Mouse (Mus musculus) cortical plate, adult 2 months (tissue): ENCODE data around the gene Cpa2.

Experiments used
- CTCF ChIP-seq: fragments of 200-500 bp; IDR thresholded peaks from 2 replicates; pipeline ENCODE4 v1.5.1; 2011; ENCODE audit warnings: mild to moderate bottlenecking, control low read depth, low read length; ENCODE audit not compliant: insufficient read depth; ENCODE audit errors: extremely low read depth
- POLR2A ChIP-seq: fragments of 200-500 bp; IDR thresholded peaks from 2 replicates; pipeline ENCODE4 v1.6.1; 2011; ENCODE audit warnings: mild to moderate bottlenecking, low read length, control low read depth; ENCODE audit not compliant: insufficient read depth; ENCODE audit errors: extremely low read depth

DNA sequence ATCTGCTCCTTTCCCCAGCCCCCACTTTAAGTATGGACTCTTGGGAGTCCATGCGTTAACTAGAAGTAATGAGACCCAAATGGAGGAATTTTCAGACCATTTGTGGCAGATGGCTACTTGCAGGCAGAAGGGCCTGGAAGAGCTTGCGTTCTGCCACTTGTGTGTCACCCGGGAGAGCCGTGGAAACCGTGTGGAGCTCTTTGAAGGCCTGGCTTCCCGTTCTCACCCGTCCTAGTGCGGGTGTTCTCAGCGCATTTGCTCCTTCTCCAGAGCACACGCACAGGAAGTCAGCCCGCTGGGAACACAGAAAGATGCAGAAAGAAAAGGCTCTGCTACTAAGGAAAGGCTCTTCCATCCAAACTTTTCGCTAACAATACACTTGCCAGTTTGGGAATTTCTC is 1.7 kb downstream of the Cpa2 start:
- TF ChIP-seq CTCF (no peak), POLR2A (no peak)
